Mouse (Mus musculus): ENCODE results near the gene Myoc. TPM values are rescaled to one million over a fixed set of nuclear protein-coding genes. Genes with fewer than 3 reads are reported as not detected.
A peak's percentile ranks its signal among the peaks of the same experiment; 100 is the strongest.

Myoc gene
- not detected in 2 replicates for polyA plus RNA-seq (2015; fragmentation: Nextera tagmentation; extraction: Ambion mirVana)

DNA sequence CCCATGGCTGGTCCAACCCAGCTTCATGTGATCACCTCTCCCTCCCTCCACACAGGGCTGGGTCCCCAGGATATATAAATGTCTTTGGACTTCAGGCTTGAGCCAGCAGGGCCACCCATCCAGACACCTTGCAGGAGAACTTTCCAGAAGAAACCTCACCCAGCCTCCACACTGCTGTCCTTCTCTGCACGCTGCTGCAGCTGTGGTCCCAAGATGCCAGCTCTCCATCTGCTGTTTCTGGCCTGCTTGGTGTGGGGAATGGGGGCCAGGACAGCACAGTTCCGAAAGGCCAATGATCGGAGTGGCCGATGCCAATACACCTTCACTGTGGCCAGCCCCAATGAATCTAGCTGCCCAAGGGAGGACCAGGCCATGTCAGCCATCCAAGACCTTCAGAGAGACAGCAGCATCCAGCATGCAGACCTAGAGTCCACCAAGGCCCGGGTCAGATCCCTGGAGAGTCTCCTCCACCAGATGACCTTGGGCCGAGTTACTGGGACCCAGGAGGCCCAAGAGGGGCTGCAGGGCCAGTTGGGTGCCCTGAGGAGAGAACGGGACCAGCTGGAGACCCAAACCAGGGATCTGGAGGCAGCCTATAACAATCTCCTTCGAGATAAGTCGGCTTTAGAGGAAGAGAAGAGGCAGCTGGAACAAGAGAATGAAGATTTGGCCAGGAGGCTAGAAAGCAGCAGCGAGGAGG, at the start of gene Myoc:
Gene Myoc, plus strand, starts transcription at position 105 of the 700 bp plus-strand sequence.
- Histone ChIP-seq H3K27me3 (no peaks in the 10 kb centered on the region), H3K27ac (no peak within 1 kb of the TSS), H3K9ac (no peak within 1 kb of the TSS), H3K4me2 (no peak within 1 kb of the TSS), H3K9me3 (no peaks in the 10 kb centered on the region), H3K4me3 (no peak within 1 kb of the TSS), H3K36me3 (no peaks in the 10 kb centered on the region), H3K4me1 (no peaks in the 10 kb centered on the region)
- ATAC-seq (ENCODE audit: insufficient number of reproducible peaks, insufficient read depth, low FRiP score, low TSS enrichment, low read depth) = no peak
- 85% methylated on average over 10 of the region's 10 CpGs for WGBS

DNA sequence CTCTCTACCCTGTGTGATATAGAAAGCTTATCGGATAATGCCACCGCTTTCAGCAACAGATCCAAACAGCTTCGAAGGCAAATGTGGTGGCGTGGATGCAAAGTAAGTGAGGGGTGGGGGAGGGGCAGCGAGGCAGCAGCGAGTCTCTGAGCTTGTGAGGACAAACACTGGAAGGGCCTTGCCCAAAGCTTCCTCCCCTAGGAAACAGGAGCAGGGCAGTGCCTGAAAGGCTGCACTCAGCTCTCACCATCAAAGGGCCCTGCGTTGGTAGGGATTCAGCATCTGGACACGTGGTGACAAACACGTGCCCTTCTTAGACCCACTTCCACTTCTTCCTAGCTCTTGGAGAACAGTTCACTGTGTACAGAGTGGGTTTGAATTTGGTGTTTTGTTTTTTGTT, 49.5 kb upstream of the Myoc start:
- Histone ChIP-seq H3K36me3 (peaks cover 17% of the 10 kb centered on the region), H3K27ac (no peak overlapping the region), H3K4me1 (peaks cover 3% of the 10 kb centered on the region; the same call in 1 of the 2 replicates), H3K4me2 (no peak overlapping the region), H3K9me3 (no peaks in the 10 kb centered on the region), H3K27me3 (no peaks in the 10 kb centered on the region), H3K9ac (no peak overlapping the region), H3K4me3 (no peak overlapping the region)
- ATAC-seq (ENCODE audit: insufficient number of reproducible peaks, insufficient read depth, low FRiP score, low TSS enrichment, low read depth) = no peak
- whole genome bisulfite sequencing = 12% methylated on average over 9 of the region's 9 CpGs

DNA sequence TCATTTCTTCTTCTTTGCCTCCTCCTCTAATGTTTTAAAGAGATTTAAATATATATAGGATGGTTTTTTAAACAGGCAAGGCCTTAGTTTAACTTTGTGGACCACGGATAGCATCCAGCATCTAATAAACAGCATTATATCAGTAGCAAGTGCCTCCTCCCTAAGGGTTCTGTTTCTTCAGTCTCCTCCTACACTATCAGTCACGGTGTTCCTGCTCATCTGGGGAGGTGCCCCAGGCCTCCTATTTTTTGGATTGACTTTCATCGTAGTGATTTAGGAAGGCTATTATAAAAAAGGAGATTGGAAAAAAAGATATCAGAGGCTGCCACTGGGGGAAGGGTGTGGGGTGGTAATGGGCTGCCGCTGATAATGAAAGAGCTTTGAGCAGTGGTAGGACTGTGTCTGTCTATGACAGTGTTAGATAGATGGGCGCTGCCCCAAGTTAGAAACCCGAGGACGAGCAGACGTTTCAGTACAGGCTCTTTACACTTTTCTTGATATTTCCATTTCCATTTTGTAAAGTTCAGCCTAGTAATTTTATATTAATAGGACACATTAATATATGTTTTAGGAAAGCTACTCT, 48.4 kb upstream of the Myoc start:
- peaks cover 16% of the 10 kb centered on the region for H3K36me3 ChIP-seq
- H3K9me3 ChIP-seq = no peaks in the 10 kb centered on the region
- no peak overlapping the region for H3K4me2 ChIP-seq
- ATAC-seq (ENCODE audit: insufficient number of reproducible peaks, insufficient read depth, low FRiP score, low TSS enrichment, low read depth) = no peak
- no peak overlapping the region for H3K27ac ChIP-seq
- H3K27me3 ChIP-seq = no peaks in the 10 kb centered on the region
- 75% methylated on average over 8 of the region's 8 CpGs for WGBS
- H3K4me3 ChIP-seq = no peak overlapping the region
- no peak overlapping the region for H3K9ac ChIP-seq
- peaks cover 3% of the 10 kb centered on the region; the same call in 1 of the 2 replicates for H3K4me1 ChIP-seq

DNA sequence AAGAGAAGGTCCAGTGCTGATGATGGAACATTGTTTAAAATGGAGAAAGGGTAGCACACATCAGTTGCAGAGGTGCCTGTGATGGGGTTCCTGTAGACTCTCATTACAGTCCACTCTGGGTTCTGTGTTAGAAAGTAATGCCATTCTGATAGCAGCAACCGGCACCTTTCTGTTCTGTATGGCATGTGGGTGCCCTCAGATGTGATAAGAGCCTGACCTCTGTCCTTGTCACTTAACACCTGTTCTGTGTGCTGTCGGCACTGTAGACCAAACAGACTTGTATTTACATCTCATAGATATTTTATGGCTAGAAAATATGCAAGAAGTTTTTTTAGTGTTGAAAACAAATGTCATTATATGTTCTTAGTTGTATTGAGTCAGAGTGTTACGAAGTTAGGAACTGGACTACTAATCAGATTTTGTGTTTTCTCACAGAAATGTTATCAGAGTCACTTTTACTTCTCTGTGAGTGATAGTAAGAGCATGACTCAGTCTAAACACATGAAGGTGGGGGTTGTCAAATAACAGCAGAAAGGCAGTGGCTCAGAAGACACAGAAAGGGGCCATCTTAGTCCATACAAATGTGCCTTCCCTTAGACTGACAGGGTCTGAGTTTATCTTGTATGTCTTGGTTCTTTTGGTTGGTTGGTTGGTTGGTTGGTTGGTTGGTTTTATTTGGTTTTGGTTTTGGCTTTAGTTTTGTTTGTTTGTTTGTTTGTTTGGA, 41.4 kb upstream of the Myoc start:
- 88% methylated on average over 3 of the region's 3 CpGs for WGBS
- Histone ChIP-seq H3K36me3 (peaks cover 37% of the 10 kb centered on the region), H3K4me3 (no peak overlapping the region), H3K9ac (no peak overlapping the region), H3K27me3 (no peaks in the 10 kb centered on the region), H3K4me1 (no peaks in the 10 kb centered on the region), H3K4me2 (no peak overlapping the region), H3K9me3 (no peaks in the 10 kb centered on the region), H3K27ac (no peak overlapping the region)
- ATAC-seq (ENCODE audit: insufficient number of reproducible peaks, insufficient read depth, low FRiP score, low TSS enrichment, low read depth) = no peak

DNA sequence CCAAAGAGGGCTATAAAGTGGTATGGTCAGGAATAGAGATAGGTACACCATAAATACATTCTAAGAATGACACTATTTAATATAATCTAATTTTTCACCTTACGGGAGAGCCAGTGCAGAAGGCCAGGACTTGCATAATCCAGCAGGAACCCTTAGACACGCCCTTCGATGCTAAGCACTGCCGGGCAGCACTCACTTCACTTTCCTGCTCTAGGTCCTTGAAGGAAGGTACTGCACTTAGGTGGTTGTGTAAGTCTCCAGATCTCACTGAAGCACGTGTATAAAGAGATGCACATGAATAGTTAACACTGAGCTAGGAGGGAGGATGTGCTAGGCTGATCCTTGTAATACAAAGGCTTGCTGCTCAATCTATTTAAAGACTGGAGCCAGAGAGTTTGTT, 39.3 kb upstream of the Myoc start:
- Histone ChIP-seq H3K36me3 (peaks cover 37% of the 10 kb centered on the region), H3K27ac (no peak overlapping the region), H3K9me3 (no peaks in the 10 kb centered on the region), H3K9ac (no peak overlapping the region), H3K4me2 (no peak overlapping the region), H3K4me1 (no peaks in the 10 kb centered on the region), H3K4me3 (no peak overlapping the region), H3K27me3 (no peaks in the 10 kb centered on the region)
- 92% methylated on average over 5 of the region's 5 CpGs for WGBS
- ATAC-seq (ENCODE audit: insufficient number of reproducible peaks, insufficient read depth, low FRiP score, low TSS enrichment, low read depth) = no peak

DNA sequence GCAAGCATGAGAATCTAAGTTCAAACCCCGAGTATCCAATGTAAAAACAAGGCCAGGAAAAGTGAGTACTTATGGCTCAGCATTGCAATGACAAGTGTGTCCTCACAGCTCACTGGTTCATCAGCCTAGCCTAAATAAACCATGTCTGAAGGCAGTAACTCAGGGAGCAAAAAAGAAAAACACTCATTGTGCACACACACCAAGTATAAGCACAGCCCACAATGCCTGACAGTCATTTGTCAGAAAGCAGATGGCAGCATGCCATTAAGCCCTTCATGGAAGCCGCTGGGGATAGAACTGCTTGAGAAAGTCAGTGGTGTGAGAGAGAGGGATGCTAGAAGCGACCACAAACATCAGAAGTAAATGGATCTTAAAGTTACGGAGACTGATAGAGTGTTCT, 37.7 kb upstream of the Myoc start:
- H3K4me2 ChIP-seq = no peak overlapping the region
- 86% methylated on average over 4 of the region's 4 CpGs for WGBS
- ATAC-seq (ENCODE audit: insufficient number of reproducible peaks, insufficient read depth, low FRiP score, low TSS enrichment, low read depth) = no peak
- H3K4me3 ChIP-seq = no peak overlapping the region
- no peak overlapping the region for H3K9ac ChIP-seq
- H3K36me3 ChIP-seq = peaks cover 30% of the 10 kb centered on the region
- no peaks in the 10 kb centered on the region for H3K9me3 ChIP-seq
- H3K4me1 ChIP-seq = no peaks in the 10 kb centered on the region
- H3K27ac ChIP-seq = no peak overlapping the region
- no peaks in the 10 kb centered on the region for H3K27me3 ChIP-seq

DNA sequence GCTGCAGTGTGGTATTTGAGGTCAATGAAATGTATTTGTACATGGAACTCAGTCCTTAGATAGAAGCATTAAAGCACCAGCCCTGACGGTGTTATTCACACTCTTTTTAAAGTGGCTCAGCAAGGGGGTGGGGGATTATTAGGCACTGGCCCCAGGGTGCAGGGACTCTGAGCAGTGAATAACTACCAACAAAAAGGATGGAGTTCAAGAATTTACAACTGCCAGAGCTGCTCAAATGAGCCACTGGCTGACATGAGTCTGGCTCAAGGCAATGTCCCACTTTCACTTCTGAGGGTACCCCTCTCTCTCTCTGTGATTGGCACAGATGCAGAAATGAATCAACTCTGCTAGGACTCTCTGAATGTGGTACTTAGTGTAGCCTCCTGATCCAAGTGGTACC, 30.8 kb upstream of the Myoc start:
- Histone ChIP-seq H3K9me3 (no peaks in the 10 kb centered on the region), H3K27ac (no peak overlapping the region), H3K4me3 (no peak overlapping the region), H3K9ac (no peak overlapping the region), H3K27me3 (no peaks in the 10 kb centered on the region), H3K36me3 (no peaks in the 10 kb centered on the region), H3K4me2 (no peak overlapping the region), H3K4me1 (peaks cover 12% of the 10 kb centered on the region)
- WGBS = 19% methylated on average over 1 of the region's 1 CpGs
- ATAC-seq (ENCODE audit: insufficient number of reproducible peaks, insufficient read depth, low FRiP score, low TSS enrichment, low read depth) = no peak

DNA sequence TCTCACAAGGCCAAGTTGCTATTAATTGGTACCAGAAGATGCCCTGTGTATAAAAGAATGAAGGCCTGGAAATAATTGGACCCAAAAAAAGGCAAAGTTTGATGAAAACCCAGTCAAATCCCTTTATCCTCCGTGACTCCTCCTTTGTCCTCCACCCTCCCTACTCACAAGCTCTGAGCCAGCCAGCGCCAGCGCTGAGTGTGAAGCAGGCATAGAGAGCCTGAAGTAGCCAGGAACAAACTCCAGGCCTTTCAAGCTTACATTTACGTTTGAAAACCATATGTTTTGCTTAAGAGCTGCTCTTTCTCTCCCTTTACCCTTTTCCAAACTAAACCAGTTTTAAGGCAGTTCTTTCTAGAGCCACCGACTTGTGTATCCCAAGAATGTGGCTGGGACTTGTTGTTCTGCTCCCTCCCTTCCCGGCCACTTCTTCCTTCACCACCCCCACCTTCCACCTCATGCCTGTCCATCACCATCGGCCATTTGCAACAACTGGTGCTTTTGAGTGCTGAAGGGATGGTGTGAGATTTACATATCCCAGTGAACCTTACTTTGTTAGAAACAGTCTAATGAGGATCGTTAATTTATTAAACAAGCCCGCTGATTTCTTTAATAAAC, 29.2 kb upstream of the Myoc start:
- peak overlapping the region; percentile 63 for H3K27ac ChIP-seq
- no peak for ATAC-seq (ENCODE audit: insufficient number of reproducible peaks, insufficient read depth, low FRiP score, low TSS enrichment, low read depth)
- no peak overlapping the region for H3K4me2 ChIP-seq
- no peaks in the 10 kb centered on the region for H3K27me3 ChIP-seq
- peaks cover 12% of the 10 kb centered on the region for H3K4me1 ChIP-seq
- no peaks in the 10 kb centered on the region for H3K36me3 ChIP-seq
- no peaks in the 10 kb centered on the region for H3K9me3 ChIP-seq
- 34% methylated on average over 9 of the region's 9 CpGs for WGBS
- H3K4me3 ChIP-seq = no peak overlapping the region
- no peak overlapping the region for H3K9ac ChIP-seq

DNA sequence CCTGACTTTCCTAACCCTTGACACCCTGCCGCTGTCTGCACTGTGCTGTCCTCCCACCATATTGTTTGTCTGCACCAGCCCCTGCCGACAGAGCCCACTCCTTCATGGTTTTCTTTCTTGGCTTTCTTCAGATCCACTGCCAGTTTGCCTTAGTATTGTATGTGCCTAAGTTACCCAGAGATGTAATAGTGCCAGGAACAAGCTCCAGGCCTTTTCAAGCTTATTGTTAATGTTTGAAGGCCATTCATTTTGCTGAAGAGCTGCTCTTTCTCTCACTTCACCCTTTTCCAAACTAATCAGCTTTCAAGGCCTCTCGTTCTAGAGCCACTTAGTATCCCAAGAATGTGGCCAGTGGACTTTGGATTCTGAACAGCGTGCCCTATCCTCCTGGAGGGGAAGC, 27.8 kb upstream of the Myoc start:
- no peak for ATAC-seq (ENCODE audit: insufficient number of reproducible peaks, insufficient read depth, low FRiP score, low TSS enrichment, low read depth)
- no peaks in the 10 kb centered on the region for H3K9me3 ChIP-seq
- no peak overlapping the region for H3K4me3 ChIP-seq
- WGBS = 84% methylated on average over 4 of the region's 4 CpGs
- H3K9ac ChIP-seq = no peak overlapping the region
- H3K27ac ChIP-seq = no peak overlapping the region
- no peak overlapping the region for H3K4me2 ChIP-seq
- peaks cover 12% of the 10 kb centered on the region for H3K4me1 ChIP-seq
- no peaks in the 10 kb centered on the region for H3K27me3 ChIP-seq
- no peaks in the 10 kb centered on the region for H3K36me3 ChIP-seq

DNA sequence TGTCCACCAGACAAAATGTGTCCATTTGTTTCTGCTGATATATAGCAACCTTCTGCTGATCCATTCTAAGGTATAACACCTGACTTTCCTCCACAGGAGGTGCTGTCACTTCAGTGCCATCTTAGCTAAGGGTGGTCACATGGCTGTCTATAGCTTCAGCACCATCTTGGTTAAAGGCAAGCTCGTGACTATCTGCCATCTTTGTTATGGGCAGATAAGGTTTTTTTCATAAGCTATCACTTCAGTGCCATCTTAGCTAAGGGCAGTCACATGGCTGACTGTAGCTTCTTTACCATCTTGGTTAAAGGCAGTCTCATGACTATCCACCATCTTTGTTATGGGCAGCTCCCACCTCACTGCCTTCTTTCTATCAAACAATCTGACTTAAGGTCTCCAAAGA, 23.4 kb upstream of the Myoc start:
- no peak overlapping the region for H3K4me3 ChIP-seq
- no peak overlapping the region for H3K27ac ChIP-seq
- 67% methylated on average over 1 of the region's 1 CpGs for WGBS
- no peaks in the 10 kb centered on the region for H3K4me1 ChIP-seq
- no peak overlapping the region for H3K4me2 ChIP-seq
- H3K27me3 ChIP-seq = no peaks in the 10 kb centered on the region
- H3K36me3 ChIP-seq = no peaks in the 10 kb centered on the region
- ATAC-seq (ENCODE audit: insufficient number of reproducible peaks, insufficient read depth, low FRiP score, low TSS enrichment, low read depth) = no peak
- H3K9me3 ChIP-seq = no peaks in the 10 kb centered on the region
- no peak overlapping the region for H3K9ac ChIP-seq

DNA sequence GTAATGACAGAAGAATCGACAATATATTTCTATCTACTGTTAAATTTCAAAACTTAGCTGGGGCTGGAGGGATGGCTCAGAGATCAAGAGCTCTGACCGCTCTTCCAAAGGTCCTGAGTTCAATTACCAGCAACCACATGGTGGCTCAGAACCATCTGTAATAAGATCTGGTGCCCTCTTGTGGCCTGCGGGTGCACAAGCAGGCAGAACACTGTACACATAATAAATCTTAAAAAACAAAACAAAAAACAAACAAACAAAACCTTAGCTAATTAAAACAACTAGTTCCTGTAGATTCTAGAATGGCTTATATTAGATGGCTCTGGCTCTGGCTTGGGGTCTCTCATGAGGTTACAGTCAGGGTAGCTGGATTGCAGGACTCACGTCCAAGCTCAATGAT, 18.5 kb upstream of the Myoc start:
- no peak overlapping the region for H3K9ac ChIP-seq
- ATAC-seq (ENCODE audit: insufficient number of reproducible peaks, insufficient read depth, low FRiP score, low TSS enrichment, low read depth) = no peak
- H3K4me1 ChIP-seq = no peaks in the 10 kb centered on the region
- H3K27me3 ChIP-seq = no peaks in the 10 kb centered on the region
- H3K27ac ChIP-seq = no peak overlapping the region
- no peaks in the 10 kb centered on the region for H3K9me3 ChIP-seq
- no peaks in the 10 kb centered on the region for H3K36me3 ChIP-seq
- H3K4me2 ChIP-seq = no peak overlapping the region
- 68% methylated on average over 4 of the region's 4 CpGs for WGBS
- H3K4me3 ChIP-seq = no peak overlapping the region

All from embryonic facial prominence, embryonic 13.5 days (tissue).